Mouse (Mus musculus): Measurements from ENCODE around the gene Snx10. TPM values are rescaled to one million over a fixed set of nuclear protein-coding genes. Genes with fewer than 3 reads are reported as not detected.
"Not testable (repeated sequence)": the region's sequence is repeated elsewhere in the genome, so short reads cannot be mapped to it uniquely, and the experiment has no call there.

Gene Snx10
- 13.5 and 17.2 TPM in 2 replicates for polyA plus RNA-seq (2015; fragmentation: Nextera tagmentation; extraction: Ambion mirVana)

GRCm38 (mm10) chr6:51523807-51524320, at the start of gene Snx10:
Snx10 (plus strand) TSS chr6:51523901.
- Histone ChIP-seq H3K9me3 (replicated peaks; ENCODE audit: control insufficient read depth, low read length) (no peaks in the 10 kb centered on the region), H3K27ac (ENCODE audit: low read length) (peak within 1 kb of the TSS; percentile 57), H3K4me2 (ENCODE audit: low read depth, low read length) (peak within 1 kb of the TSS; percentile 75), H3K4me1 (ENCODE audit: control insufficient read depth, insufficient read depth, low read length) (peaks cover 9% of the 10 kb centered on the region), H3K4me3 (ENCODE audit: low read length) (peak within 1 kb of the TSS; percentile 68), H3K9ac (ENCODE audit: low read length) (peak within 1 kb of the TSS; percentile 80), H3K27me3 (ENCODE audit: control insufficient read depth, insufficient read depth, low read length) (no peaks in the 10 kb centered on the region), H3K36me3 (ENCODE audit: control insufficient read depth, insufficient read depth) (no peaks in the 10 kb centered on the region)
- 1% methylated on average over 47 of the region's 47 CpGs for WGBS
- ATAC-seq (replicated peaks; ENCODE audit: extremely low read depth, insufficient read depth, low FRiP score): peak; percentile 67

DNA sequence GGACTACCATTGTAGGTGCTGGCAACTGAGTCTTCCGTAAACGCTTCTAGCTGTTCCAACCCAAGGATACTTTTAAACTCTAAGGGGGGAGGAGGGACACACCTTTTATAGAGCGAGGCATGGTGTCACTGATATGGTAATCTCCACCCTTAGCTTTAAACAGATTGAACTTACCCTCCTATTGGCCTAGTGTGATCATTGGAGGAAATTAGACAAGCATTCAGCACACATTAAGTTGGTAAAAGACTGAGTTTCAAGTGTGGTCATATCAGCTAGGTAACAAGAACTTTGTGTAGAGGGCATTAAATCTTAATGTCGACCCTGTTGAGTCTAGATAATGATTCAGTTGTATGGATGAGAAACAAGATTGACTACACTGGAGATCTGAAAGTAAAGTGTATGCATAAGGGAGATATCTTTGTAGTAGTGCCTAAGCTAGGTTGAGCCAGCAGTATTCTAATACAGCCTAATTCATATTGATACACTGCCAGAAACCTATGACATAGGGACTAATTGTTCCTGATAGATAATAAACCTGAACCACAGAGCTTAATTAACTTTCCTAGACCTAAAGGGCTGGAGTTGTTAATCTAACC, 44.5 kb upstream of the Snx10 start:
- Histone ChIP-seq H3K4me3 (ENCODE audit: low read length) (no peak overlapping the region), H3K27me3 (ENCODE audit: control insufficient read depth, insufficient read depth, low read length) (no peaks in the 10 kb centered on the region), H3K4me2 (ENCODE audit: low read depth, low read length) (no peak overlapping the region), H3K9ac (ENCODE audit: low read length) (no peak overlapping the region), H3K9me3 (replicated peaks; ENCODE audit: control insufficient read depth, low read length) (no peaks in the 10 kb centered on the region), H3K36me3 (ENCODE audit: control insufficient read depth, insufficient read depth) (peaks cover 54% of the 10 kb centered on the region), H3K4me1 (ENCODE audit: control insufficient read depth, insufficient read depth, low read length) (no peaks in the 10 kb centered on the region), H3K27ac (ENCODE audit: low read length) (no peak overlapping the region)
- no peak for ATAC-seq (replicated peaks; ENCODE audit: extremely low read depth, insufficient read depth, low FRiP score)
- 88% methylated on average over 4 of the region's 4 CpGs for WGBS

GRCm38 (mm10) chr6:51481548-51481947, 42.2 kb upstream of the Snx10 start:
- no peak overlapping the region for H3K4me3 ChIP-seq (ENCODE audit: low read length)
- H3K27me3 ChIP-seq (ENCODE audit: control insufficient read depth, insufficient read depth, low read length): no peaks in the 10 kb centered on the region
- H3K4me2 ChIP-seq (ENCODE audit: low read depth, low read length): no peak overlapping the region
- no peak overlapping the region for H3K27ac ChIP-seq (ENCODE audit: low read length)
- H3K4me1 ChIP-seq (ENCODE audit: control insufficient read depth, insufficient read depth, low read length): peaks cover 3% of the 10 kb centered on the region; the same call in 1 of the 2 replicates
- peaks cover 41% of the 10 kb centered on the region for H3K36me3 ChIP-seq (ENCODE audit: control insufficient read depth, insufficient read depth)
- 92% methylated on average over 8 of the region's 8 CpGs for WGBS
- ATAC-seq (replicated peaks; ENCODE audit: extremely low read depth, insufficient read depth, low FRiP score): no peak
- no peak overlapping the region for H3K9ac ChIP-seq (ENCODE audit: low read length)
- H3K9me3 ChIP-seq (replicated peaks; ENCODE audit: control insufficient read depth, low read length): no peaks in the 10 kb centered on the region

- H3K27me3 ChIP-seq (ENCODE audit: control insufficient read depth, insufficient read depth, low read length): no peaks in the 10 kb centered on the region
- ATAC-seq (replicated peaks; ENCODE audit: extremely low read depth, insufficient read depth, low FRiP score): no peak
These were observed 39.8 kb upstream of the Snx10 start for GRCm38 (mm10) chr6:51483861-51484260.

GRCm38 (mm10) chr6:51484556-51484955, 39.1 kb upstream of the Snx10 start:
- H3K27me3 ChIP-seq (ENCODE audit: control insufficient read depth, insufficient read depth, low read length); H3K4me3 ChIP-seq (ENCODE audit: low read length); H3K9ac ChIP-seq (ENCODE audit: low read length); ATAC-seq (replicated peaks; ENCODE audit: extremely low read depth, insufficient read depth, low FRiP score); H3K4me2 ChIP-seq (ENCODE audit: low read depth, low read length); H3K27ac ChIP-seq (ENCODE audit: low read length); H3K4me1 ChIP-seq (ENCODE audit: control insufficient read depth, insufficient read depth, low read length); H3K9me3 ChIP-seq (replicated peaks; ENCODE audit: control insufficient read depth, low read length): not testable (repeated sequence)
- H3K36me3 ChIP-seq (ENCODE audit: control insufficient read depth, insufficient read depth): peaks cover 28% of the 10 kb centered on the region
- WGBS: 87% methylated on average over 8 of the region's 8 CpGs

More at GRCm38 (mm10) chr6:51483861-51484260, 39.8 kb upstream of the Snx10 start:
- Histone ChIP-seq H3K4me2 (ENCODE audit: low read depth, low read length) (no peak overlapping the region), H3K4me1 (ENCODE audit: control insufficient read depth, insufficient read depth, low read length) (peaks cover 3% of the 10 kb centered on the region; the same call in 1 of the 2 replicates), H3K9ac (ENCODE audit: low read length) (no peak overlapping the region), H3K4me3 (ENCODE audit: low read length) (no peak overlapping the region), H3K27ac (ENCODE audit: low read length) (no peak overlapping the region), H3K36me3 (ENCODE audit: control insufficient read depth, insufficient read depth) (peaks cover 34% of the 10 kb centered on the region), H3K9me3 (replicated peaks; ENCODE audit: control insufficient read depth, low read length) (peaks cover 5% of the 10 kb centered on the region; the same call in 1 of the 2 replicates)
- WGBS: 89% methylated on average over 3 of the region's 3 CpGs

- H3K36me3 ChIP-seq (ENCODE audit: control insufficient read depth, insufficient read depth): peaks cover 21% of the 10 kb centered on the region
- 44% methylated on average over 2 of the region's 2 CpGs for WGBS
- ATAC-seq (replicated peaks; ENCODE audit: extremely low read depth, insufficient read depth, low FRiP score): no peak
- peaks cover 5% of the 10 kb centered on the region; the same call in 1 of the 2 replicates for H3K9me3 ChIP-seq (replicated peaks; ENCODE audit: control insufficient read depth, low read length)
- H3K4me3 ChIP-seq (ENCODE audit: low read length): no peak overlapping the region
- peaks cover 5% of the 10 kb centered on the region for H3K4me1 ChIP-seq (ENCODE audit: control insufficient read depth, insufficient read depth, low read length)
- no peak overlapping the region for H3K9ac ChIP-seq (ENCODE audit: low read length)
- no peak overlapping the region for H3K27ac ChIP-seq (ENCODE audit: low read length)
- H3K4me2 ChIP-seq (ENCODE audit: low read depth, low read length): no peak overlapping the region
- H3K27me3 ChIP-seq (ENCODE audit: control insufficient read depth, insufficient read depth, low read length): no peaks in the 10 kb centered on the region
These were observed 38.1 kb upstream of the Snx10 start for GRCm38 (mm10) chr6:51485646-51486045.

GRCm38 (mm10) chr6:51486076-51486710, 37.5 kb upstream of the Snx10 start:
- Histone ChIP-seq H3K27ac (ENCODE audit: low read length) (no peak overlapping the region), H3K27me3 (ENCODE audit: control insufficient read depth, insufficient read depth, low read length) (no peaks in the 10 kb centered on the region), H3K9me3 (replicated peaks; ENCODE audit: control insufficient read depth, low read length) (peaks cover 5% of the 10 kb centered on the region; the same call in 1 of the 2 replicates), H3K4me3 (ENCODE audit: low read length) (no peak overlapping the region), H3K4me2 (ENCODE audit: low read depth, low read length) (no peak overlapping the region), H3K4me1 (ENCODE audit: control insufficient read depth, insufficient read depth, low read length) (peaks cover 5% of the 10 kb centered on the region), H3K36me3 (ENCODE audit: control insufficient read depth, insufficient read depth) (peaks cover 17% of the 10 kb centered on the region), H3K9ac (ENCODE audit: low read length) (no peak overlapping the region)
- 37% methylated on average over 7 of the region's 7 CpGs for WGBS
- no peak for ATAC-seq (replicated peaks; ENCODE audit: extremely low read depth, insufficient read depth, low FRiP score)

GRCm38 (mm10) chr6:51486731-51487130, 37.0 kb upstream of the Snx10 start:
- no peaks in the 10 kb centered on the region for H3K27me3 ChIP-seq (ENCODE audit: control insufficient read depth, insufficient read depth, low read length)
- no peak overlapping the region for H3K4me3 ChIP-seq (ENCODE audit: low read length)
- no peak overlapping the region for H3K27ac ChIP-seq (ENCODE audit: low read length)
- H3K36me3 ChIP-seq (ENCODE audit: control insufficient read depth, insufficient read depth): peaks cover 13% of the 10 kb centered on the region
- no peak overlapping the region for H3K4me2 ChIP-seq (ENCODE audit: low read depth, low read length)
- no peak for ATAC-seq (replicated peaks; ENCODE audit: extremely low read depth, insufficient read depth, low FRiP score)
- peaks cover 5% of the 10 kb centered on the region; the same call in 1 of the 2 replicates for H3K9me3 ChIP-seq (replicated peaks; ENCODE audit: control insufficient read depth, low read length)
- 83% methylated on average over 5 of the region's 5 CpGs for WGBS
- H3K4me1 ChIP-seq (ENCODE audit: control insufficient read depth, insufficient read depth, low read length): peaks cover 5% of the 10 kb centered on the region
- H3K9ac ChIP-seq (ENCODE audit: low read length): no peak overlapping the region

- H3K4me1 ChIP-seq (ENCODE audit: control insufficient read depth, insufficient read depth, low read length): peaks cover 5% of the 10 kb centered on the region
- ATAC-seq (replicated peaks; ENCODE audit: extremely low read depth, insufficient read depth, low FRiP score): peak; percentile 63; the same call in 1 of the 2 replicates
- H3K27ac ChIP-seq (ENCODE audit: low read length): peak overlapping the region; percentile 54
- 30% methylated on average over 2 of the region's 2 CpGs for WGBS
- H3K4me3 ChIP-seq (ENCODE audit: low read length): no peak overlapping the region
- H3K9me3 ChIP-seq (replicated peaks; ENCODE audit: control insufficient read depth, low read length): peaks cover 5% of the 10 kb centered on the region; the same call in 1 of the 2 replicates
- H3K4me2 ChIP-seq (ENCODE audit: low read depth, low read length): no peak overlapping the region
- no peaks in the 10 kb centered on the region for H3K36me3 ChIP-seq (ENCODE audit: control insufficient read depth, insufficient read depth)
- H3K9ac ChIP-seq (ENCODE audit: low read length): no peak overlapping the region
- H3K27me3 ChIP-seq (ENCODE audit: control insufficient read depth, insufficient read depth, low read length): no peaks in the 10 kb centered on the region
These were observed 33.9 kb upstream of the Snx10 start for GRCm38 (mm10) chr6:51489787-51490186.

All from heart, embryonic 16.5 days (tissue).